ENCODE assay signal across 26 mouse cellular contexts in the genomic region with DNA sequence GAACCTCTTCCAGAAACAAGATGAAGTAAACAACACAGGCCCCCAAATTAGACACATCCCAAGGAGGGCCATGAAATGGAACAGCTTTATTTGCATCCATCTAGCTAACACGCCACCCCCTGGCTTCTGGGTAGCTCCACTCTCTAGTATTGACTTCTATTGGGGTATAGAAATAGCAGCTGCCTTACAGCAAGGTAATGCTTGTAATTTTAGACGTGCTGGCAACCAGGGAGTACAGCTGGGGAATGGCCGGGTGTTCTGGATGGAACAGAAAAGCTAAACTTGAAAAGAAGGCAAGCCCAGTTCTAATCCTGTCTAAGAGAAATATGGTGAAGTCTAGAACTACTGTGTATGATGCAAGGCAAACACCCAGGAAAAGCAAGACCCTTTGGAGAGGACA.
DNase-seq lines count a peak whose midpoint lies in the region; ATAC-seq and TF ChIP-seq lines count a peak whose summit lies in the region.
"Had no signal": no experiment of that assay in that cellular context is flagged by ENCODE, and none has a peak within 500 bp of the region (broad histone marks: within the 10 kb centered on the region; RNA-seq: fewer than 3 reads in every experiment).

No protein-coding gene starts in this region.

- no peak overlapping the region for H3K4me3 ChIP-seq in forebrain, embryonic 11.5 days (ENCODE audit: low read depth, low read length)
- H3K4me3 ChIP-seq in forebrain, postnatal 0 days (ENCODE audit: low read depth, low read length) = no peak overlapping the region
- no peak overlapping the region for H3K4me3 ChIP-seq in heart, embryonic 13.5 days
- no peak overlapping the region for H3K4me3 ChIP-seq in layer of hippocampus, adult 2 months
- H3K4me3 ChIP-seq: embryonic facial prominence, embryonic 13.5 days; forebrain, embryonic 10.5 days; kidney, embryonic 15.5 days; liver, embryonic 12.5 days; myocyte; neural tube, embryonic 13.5 days had no signal

- no peaks in the 10 kb centered on the region for H3K9me3 ChIP-seq in forebrain, embryonic 11.5 days (ENCODE audit: control insufficient read depth, low read length)
- no peaks in the 10 kb centered on the region for H3K9me3 ChIP-seq in forebrain, postnatal 0 days (ENCODE audit: low read length)
- no peaks in the 10 kb centered on the region for H3K9me3 ChIP-seq in heart, embryonic 13.5 days
- H3K9me3 ChIP-seq: embryonic facial prominence, embryonic 13.5 days; forebrain, embryonic 10.5 days; kidney, embryonic 15.5 days; liver, embryonic 12.5 days; neural tube, embryonic 13.5 days had no signal

- no peak overlapping the region for H3K4me2 ChIP-seq in forebrain, embryonic 11.5 days (ENCODE audit: low read depth, low read length, severe bottlenecking)
- no peak overlapping the region for H3K4me2 ChIP-seq in forebrain, postnatal 0 days (ENCODE audit: low read depth)
- H3K4me2 ChIP-seq in heart, embryonic 13.5 days = no peak overlapping the region
- H3K4me2 ChIP-seq: embryonic facial prominence, embryonic 13.5 days; heart, embryonic 11.5 days; kidney, embryonic 15.5 days; liver, embryonic 12.5 days; midbrain, embryonic 11.5 days; neural tube, embryonic 13.5 days had no signal

- no peak for ATAC-seq in forebrain, embryonic 11.5 days (replicated peaks; ENCODE audit: low FRiP score)
- no peak for ATAC-seq in forebrain, postnatal 0 days
- ATAC-seq in heart, embryonic 13.5 days (ENCODE audit: extremely low read depth, insufficient number of reproducible peaks, low FRiP score, low TSS enrichment) = no peak
- ATAC-seq: forebrain, embryonic 16.5 days; hindbrain, embryonic 16.5 days; liver, embryonic 12.5 days; liver, postnatal 0 days; midbrain, embryonic 16.5 days had no signal

- no peaks in the 10 kb centered on the region for H3K36me3 ChIP-seq in forebrain, embryonic 11.5 days (ENCODE audit: control insufficient read depth, insufficient read depth, low read length)
- H3K36me3 ChIP-seq in forebrain, postnatal 0 days (ENCODE audit: insufficient read depth) = no peaks in the 10 kb centered on the region
- peaks cover 9% of the 10 kb centered on the region for H3K36me3 ChIP-seq in heart, embryonic 13.5 days
- H3K36me3 ChIP-seq: embryonic facial prominence, embryonic 13.5 days; forebrain, embryonic 10.5 days; G1E; kidney, embryonic 15.5 days; liver, embryonic 12.5 days; neural tube, embryonic 13.5 days had no signal

- WGBS in forebrain, embryonic 11.5 days = 69% methylated on average over 3 of the region's 3 CpGs
- 71% methylated on average over 3 of the region's 3 CpGs for WGBS in forebrain, postnatal 0 days
- 55% methylated on average over 3 of the region's 3 CpGs for WGBS in heart, embryonic 13.5 days

- H3K4me1 ChIP-seq in forebrain, embryonic 11.5 days (replicated peaks; ENCODE audit: control insufficient read depth, insufficient read depth, low read length) = no peaks in the 10 kb centered on the region; the same call in 1 of the 2 replicates
- H3K4me1 ChIP-seq in forebrain, postnatal 0 days (ENCODE audit: insufficient read depth) = peaks cover 12% of the 10 kb centered on the region
- peaks cover 68% of the 10 kb centered on the region for H3K4me1 ChIP-seq in heart, embryonic 13.5 days
- H3K4me1 ChIP-seq: liver, embryonic 12.5 days had no signal

- no peak overlapping the region for H3K9ac ChIP-seq in forebrain, embryonic 11.5 days (ENCODE audit: low read length)
- H3K9ac ChIP-seq in forebrain, postnatal 0 days = no peak overlapping the region
- H3K9ac ChIP-seq in heart, embryonic 13.5 days = no peak overlapping the region
- H3K9ac ChIP-seq: embryonic facial prominence, embryonic 13.5 days; kidney, embryonic 15.5 days; liver, embryonic 12.5 days; liver, postnatal 0 days; neural tube, embryonic 13.5 days had no signal

- H3K27me3 ChIP-seq in forebrain, embryonic 11.5 days (ENCODE audit: control insufficient read depth, insufficient read depth, low read length) = no peaks in the 10 kb centered on the region
- no peaks in the 10 kb centered on the region for H3K27me3 ChIP-seq in forebrain, postnatal 0 days (ENCODE audit: insufficient read depth, low read length)
- H3K27me3 ChIP-seq in heart, embryonic 13.5 days (replicated peaks) = no peaks in the 10 kb centered on the region
- H3K27me3 ChIP-seq: embryonic facial prominence, embryonic 13.5 days; kidney, embryonic 15.5 days; liver, embryonic 12.5 days; neural tube, embryonic 13.5 days had no signal

- no peak overlapping the region for H3K27ac ChIP-seq in forebrain, embryonic 11.5 days (ENCODE audit: low read depth, low read length)
- H3K27ac ChIP-seq in forebrain, postnatal 0 days (ENCODE audit: low read depth, low read length) = no peak overlapping the region
- H3K27ac ChIP-seq in heart, embryonic 13.5 days (replicated peaks) = peak overlapping the region; percentile 31
- peak overlapping the region; percentile 36; the same call in 1 of the 2 replicates for H3K27ac ChIP-seq in layer of hippocampus, adult 2 months
- H3K27ac ChIP-seq: embryonic facial prominence, embryonic 13.5 days; forebrain, embryonic 10.5 days; kidney, embryonic 15.5 days; liver, embryonic 12.5 days; neural tube, embryonic 13.5 days had no signal

- DNase-seq in forebrain, embryonic 11.5 days (ENCODE audit: low spot score) = peak; percentile 30
- no peak for DNase-seq in forebrain, postnatal 0 days
- DNase-seq in heart, adult 8-10 months (ENCODE audit: low spot score) = no peak
- DNase-seq in layer of hippocampus, adult 2 months (ENCODE audit: low spot score in 2 of 2) = no peak
- DNase-seq in layer of hippocampus, adult 18-20 months (ENCODE audit: low spot score in 2 of 2) = no peak
- DNase-seq in brain, adult 2 months (ENCODE audit: low read depth, low spot score) = peak; percentile 62
- DNase-seq: adrenal gland, adult 8-10 months; cerebellum, adult 11 months; kidney, adult 18-20 months; kidney, postnatal 25 days; liver, postnatal 0 days; lung, postnatal 36 days; thymus, postnatal 4 days had no signal

- TF ChIP-seq CTCF in forebrain, postnatal 0 days (IDR thresholded peaks at IDR 0.05; ENCODE audit: low read depth) = no peak
- no peak for TF ChIP-seq CTCF in layer of hippocampus, adult 2 months (conservative IDR thresholded peaks at IDR 0.05)

Comparison
In these comparisons a context has a peak if more than half of its experiments do, and no peak if none do; other contexts are left out.
1. DNase-seq: peak in forebrain, embryonic 11.5 days (single experiment) and brain, adult 2 months (single experiment); none in forebrain, postnatal 0 days (single experiment), heart, adult 8-10 months (single experiment), layer of hippocampus, adult 2 months (0 of 2) and layer of hippocampus, adult 18-20 months (0 of 2).
2. H3K27ac ChIP-seq: peak in heart, embryonic 13.5 days (single experiment) and layer of hippocampus, adult 2 months (single experiment); none in forebrain, embryonic 11.5 days (single experiment) and forebrain, postnatal 0 days (single experiment).